Mouse (Mus musculus) neural tube, embryonic 11.5 days (tissue): ENCODE results near the gene Asic3. TPM values are rescaled to one million over a fixed set of nuclear protein-coding genes. Genes with fewer than 3 reads are reported as not detected.

Source experiments
- ATAC-seq: fragments of 200-750 bp; cut with Nextera tagmentation; 2 replicates; pipeline ENCODE4 v1.8.0; 2017; ENCODE audit warnings: moderate number of reproducible peaks, mild to moderate bottlenecking, moderate TSS enrichment, moderate library complexity; ENCODE audit not compliant: insufficient read depth, low FRiP score, low TSS enrichment
- DNase-seq: peaks from one replicate; pipeline ENCODE4 v3.0.0-alpha.2; 2015; ENCODE audit warnings: low spot score
- H3K27ac ChIP-seq: fragments of 300-500 bp; sonication (generic); 2 replicates; pipeline ENCODE4 v1.5.1; 2014; ENCODE audit warnings: low read depth, mild to moderate bottlenecking, low read length
- H3K27me3 ChIP-seq: fragments of 300-500 bp; sonication (generic); 2 replicates; pipeline ENCODE4 v1.6.1; 2014; ENCODE audit warnings: mild to moderate bottlenecking, low read length, mixed read lengths; ENCODE audit not compliant: control insufficient read depth, insufficient read depth
- H3K36me3 ChIP-seq: fragments of 300-500 bp; sonication (generic); 2 replicates; pipeline ENCODE4 v1.6.1; 2014; ENCODE audit warnings: mild to moderate bottlenecking, low read length, moderate library complexity, mixed read lengths; ENCODE audit not compliant: control insufficient read depth, insufficient read depth
- H3K4me1 ChIP-seq: fragments of 300-500 bp; sonication (generic); 2 replicates; pipeline ENCODE4 v1.6.1; 2014; ENCODE audit warnings: low read length, mixed read lengths; ENCODE audit not compliant: control insufficient read depth, insufficient read depth
- H3K4me2 ChIP-seq: fragments of 300-500 bp; sonication (generic); 2 replicates; pipeline ENCODE4 v1.6.1; 2014; ENCODE audit warnings: low read depth, mild to moderate bottlenecking, moderate library complexity
- H3K4me3 ChIP-seq: fragments of 300-500 bp; sonication (generic); 2 replicates; pipeline ENCODE4 v1.5.1; 2014; ENCODE audit warnings: low read depth, low read length
- H3K9ac ChIP-seq: fragments of 300-500 bp; sonication (generic); 2 replicates; pipeline ENCODE4 v1.6.1; 2014; ENCODE audit warnings: mild to moderate bottlenecking, low read length
- H3K9me3 ChIP-seq: fragments of 300-500 bp; sonication (generic); 2 replicates; pipeline ENCODE4 v1.6.1; 2016; ENCODE audit warnings: low read length; ENCODE audit not compliant: control insufficient read depth
- WGBS: fragments of 180-500 bp; shearing (Covaris S2); extraction: QIAGEN DNeasy Blood & Tissue Kit; methylation state at CpG from one replicate; pipeline ENCODE4 v1.1.7; 2014; 5-methylcytosine and 5-hydroxymethylcytosine counted together
- polyA plus RNA-seq: library from polyadenylated mRNA; unstranded; fragments of >200 nt; fragmentation: Nextera tagmentation; extraction: Ambion mirVana; gene quantifications from 2 replicates; pipeline ENCODE4 v1.2.1, GENCODE M21; 2014

The Asic3 gene
- polyA plus RNA-seq, 1 experiment from 2014 or later, result 0.54 TPM

DNA sequence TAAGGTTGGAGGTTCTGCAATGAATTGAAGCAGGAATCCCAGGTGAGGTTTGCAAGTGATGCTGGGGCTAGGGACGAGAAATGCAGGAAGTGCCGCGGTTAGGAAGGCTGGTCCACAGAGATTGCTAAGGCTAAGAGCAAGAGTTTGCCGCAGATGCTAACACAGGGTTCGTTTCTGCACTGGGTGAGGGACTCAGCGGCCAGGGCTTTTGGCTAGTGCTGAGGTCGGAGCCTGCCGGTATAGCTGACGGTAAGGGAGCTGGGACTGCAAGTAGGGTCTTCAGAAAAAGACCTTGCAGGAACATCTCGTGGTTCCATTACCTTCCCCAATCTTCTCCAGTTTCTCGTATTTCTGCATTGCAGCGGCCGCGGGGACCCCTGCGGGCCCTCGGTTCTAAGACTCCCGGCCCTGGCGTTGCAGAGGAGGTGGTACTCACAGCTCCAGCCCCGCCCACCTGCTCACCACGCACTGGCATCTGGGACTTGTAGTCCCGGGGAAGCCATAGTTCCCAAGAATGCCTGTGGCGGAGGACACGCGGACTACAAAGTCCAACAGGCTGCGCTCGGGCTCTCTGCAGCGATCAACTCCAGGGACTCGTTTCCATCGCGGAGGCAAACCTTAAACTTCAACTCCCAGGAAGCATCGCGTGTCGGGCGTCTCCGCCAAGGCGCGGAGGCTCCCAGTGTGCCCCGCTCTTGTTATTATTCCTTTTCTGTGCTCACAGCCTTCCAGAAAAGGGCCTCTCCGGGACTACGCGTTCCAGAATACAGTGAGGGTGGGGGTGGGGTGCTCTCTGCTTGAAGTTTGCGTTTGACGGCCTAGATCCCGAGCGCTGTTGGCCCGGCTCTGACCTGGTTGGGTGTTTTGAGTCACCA is 10.2 kb downstream of the Asic3 start, which contains the start of the genes Cdk5 and Slc4a2:
TSS of gene Cdk5 (minus strand) at position 402 of the 875 bp plus-strand sequence.
TSS of gene Slc4a2 (plus strand) at position 709 of the 875 bp plus-strand sequence.
- Histone ChIP-seq H3K4me3 (peak within 1 kb of the TSS; percentile 61), H3K4me1 (peaks cover 36% of the 10 kb centered on the region), H3K9ac (peak within 1 kb of the TSS; percentile 76), H3K27ac (peak within 1 kb of the TSS; percentile 78), H3K9me3 (no peaks in the 10 kb centered on the region), H3K36me3 (peaks cover 4% of the 10 kb centered on the region; the same call in 1 of the 2 replicates), H3K4me2 (peak within 1 kb of the TSS; percentile 78), H3K27me3 (no peaks in the 10 kb centered on the region)
- ATAC-seq, result peak; percentile 92
- peak; percentile 99 for DNase-seq
- under 1% methylated on average over 46 of the region's 46 CpGs for WGBS

GRCm38 (mm10) chr5:24424004-24424781 is 11.0 kb downstream of the Asic3 start:
- DNase-seq, result no peak
- Histone ChIP-seq H3K4me2 (peak overlapping the region; percentile 78), H3K4me1 (peaks cover 36% of the 10 kb centered on the region), H3K27ac (peak overlapping the region; percentile 78), H3K4me3 (peak overlapping the region; percentile 29), H3K9ac (peak overlapping the region; percentile 55), H3K27me3 (no peaks in the 10 kb centered on the region), H3K9me3 (no peaks in the 10 kb centered on the region), H3K36me3 (peaks cover 2% of the 10 kb centered on the region; the same call in 1 of the 2 replicates)
- WGBS, result 16% methylated on average over 21 of the region's 21 CpGs
- ATAC-seq, result peak; percentile 10; the same call in 1 of the 2 replicates

DNA sequence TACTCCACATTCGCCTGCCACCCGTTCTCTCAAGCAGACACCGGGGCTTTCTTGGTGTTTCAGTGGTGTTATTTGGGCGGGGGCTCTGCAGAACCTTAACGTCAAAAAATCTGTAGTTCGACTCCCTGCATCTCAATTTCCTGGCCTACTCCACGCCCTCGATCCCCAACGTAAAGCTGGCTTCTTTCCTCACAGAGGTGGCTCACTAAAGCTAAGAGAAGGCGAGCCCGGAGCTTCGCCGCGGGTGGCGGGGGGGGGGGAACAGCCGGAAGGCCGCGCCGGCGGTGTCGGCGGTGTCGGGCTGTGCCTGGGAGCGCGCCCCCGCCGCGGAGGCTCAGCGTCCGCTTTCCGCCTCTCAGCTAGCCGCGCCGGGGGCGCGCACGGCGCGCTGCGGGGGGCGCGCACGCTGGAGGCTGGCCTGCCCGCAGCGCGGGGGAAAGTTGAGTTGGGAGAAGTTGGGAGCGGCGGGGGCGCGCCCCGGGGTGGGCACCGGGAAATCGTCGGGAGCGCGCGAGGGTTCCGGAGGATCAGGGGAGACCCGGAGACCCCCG is 11.7 kb downstream of the Asic3 start:
- no peaks in the 10 kb centered on the region for H3K9me3 ChIP-seq
- no peaks in the 10 kb centered on the region for H3K27me3 ChIP-seq
- peak; percentile 92 for DNase-seq
- no peaks in the 10 kb centered on the region; the same call in 1 of the 2 replicates for H3K36me3 ChIP-seq
- no peak for ATAC-seq
- peak overlapping the region; percentile 58 for H3K9ac ChIP-seq
- under 1% methylated on average over 52 of the region's 60 CpGs for WGBS
- H3K4me3 ChIP-seq, result peak overlapping the region; percentile 54
- peak overlapping the region; percentile 29; the same call in 1 of the 2 replicates for H3K27ac ChIP-seq
- H3K4me1 ChIP-seq, result peaks cover 36% of the 10 kb centered on the region
- peak overlapping the region; percentile 78 for H3K4me2 ChIP-seq

GRCm38 (mm10) chr5:24425421-24426036 is 12.3 kb downstream of the Asic3 start:
- Histone ChIP-seq H3K9ac (peak overlapping the region; percentile 58), H3K9me3 (no peaks in the 10 kb centered on the region), H3K4me1 (peaks cover 36% of the 10 kb centered on the region), H3K27me3 (no peaks in the 10 kb centered on the region), H3K36me3 (no peaks in the 10 kb centered on the region; the same call in 1 of the 2 replicates), H3K27ac (peak overlapping the region; percentile 29; the same call in 1 of the 2 replicates), H3K4me2 (peak overlapping the region; percentile 78), H3K4me3 (peak overlapping the region; percentile 54)
- no peak for ATAC-seq
- DNase-seq, result peak; percentile 66
- WGBS, result 1% methylated on average over 21 of the region's 30 CpGs

- DNase-seq (no peak), ATAC-seq (no peak)
- H3K27me3 ChIP-seq, result no peaks in the 10 kb centered on the region
- WGBS, result 1% methylated on average over 10 of the region's 10 CpGs
- peaks cover 36% of the 10 kb centered on the region for H3K4me1 ChIP-seq
- H3K9me3 ChIP-seq, result no peaks in the 10 kb centered on the region
- peak overlapping the region; percentile 26; the same call in 1 of the 2 replicates for H3K9ac ChIP-seq
- H3K27ac ChIP-seq, result no peak overlapping the region
- peak overlapping the region; percentile 78 for H3K4me2 ChIP-seq
- H3K36me3 ChIP-seq, result peaks cover 2% of the 10 kb centered on the region
- peak overlapping the region; percentile 54 for H3K4me3 ChIP-seq
Measured at GRCm38 (mm10) chr5:24426037-24426432, 12.8 kb downstream of the Asic3 start.

- H3K4me2 ChIP-seq, result peak overlapping the region; percentile 78
- peaks cover 36% of the 10 kb centered on the region for H3K4me1 ChIP-seq
- no peak overlapping the region for H3K27ac ChIP-seq
- H3K9ac ChIP-seq, result peak overlapping the region; percentile 26; the same call in 1 of the 2 replicates
- no peak for DNase-seq
- no peak for ATAC-seq
- no peaks in the 10 kb centered on the region for H3K27me3 ChIP-seq
- peaks cover 5% of the 10 kb centered on the region for H3K36me3 ChIP-seq
- H3K4me3 ChIP-seq, result peak overlapping the region; percentile 6; the same call in 1 of the 2 replicates
- 10% methylated on average over 9 of the region's 9 CpGs for WGBS
- no peaks in the 10 kb centered on the region for H3K9me3 ChIP-seq
Measured at GRCm38 (mm10) chr5:24426556-24427284, 13.5 kb downstream of the Asic3 start.

- no peaks in the 10 kb centered on the region for H3K9me3 ChIP-seq
- peak overlapping the region; percentile 78; the same call in 1 of the 2 replicates for H3K4me2 ChIP-seq
- DNase-seq, result no peak
- no peak overlapping the region for H3K27ac ChIP-seq
- H3K4me3 ChIP-seq, result no peak overlapping the region
- peaks cover 6% of the 10 kb centered on the region for H3K36me3 ChIP-seq
- H3K4me1 ChIP-seq, result peaks cover 34% of the 10 kb centered on the region
- WGBS, result 16% methylated on average over 12 of the region's 12 CpGs
- H3K9ac ChIP-seq, result no peak overlapping the region; the same call in 1 of the 2 replicates
- ATAC-seq, result no peak
- no peaks in the 10 kb centered on the region for H3K27me3 ChIP-seq
Measured at GRCm38 (mm10) chr5:24427285-24427633, 14.1 kb downstream of the Asic3 start.
